Mouse (Mus musculus): ENCODE measurements around the gene Kcnmb4. TPM values are rescaled to one million over a fixed set of nuclear protein-coding genes. Genes with fewer than 3 reads are reported as not detected.

The Kcnmb4 gene
- polyA plus RNA-seq (2015; fragmentation: Illumina TruSeq; extraction: RNeasy Lipid Tissue Mini Kit (QIAGEN cat#74804); ENCODE audit: insufficient read depth, low read depth, low replicate concordance): not detected

GRCm38 (mm10) chr10:116473759-116474549 lies at the start of gene Kcnmb4:
TSS of gene Kcnmb4 (minus strand) at chr10:116473878.

Other genes with a start within 250 kb of the Kcnmb4 start
- gene Ptprb, start 198.4 kb downstream of the Kcnmb4 start, polyA plus RNA-seq (2015; fragmentation: Illumina TruSeq; extraction: RNeasy Lipid Tissue Mini Kit (QIAGEN cat#74804); ENCODE audit: insufficient read depth, low read depth, low replicate concordance): 29.8 TPM
- 11.3 TPM for gene Cnot2, start 107.6 kb upstream of the Kcnmb4 start, polyA plus RNA-seq (2015; fragmentation: Illumina TruSeq; extraction: RNeasy Lipid Tissue Mini Kit (QIAGEN cat#74804); ENCODE audit: insufficient read depth, low read depth, low replicate concordance)

All from pancreas, adult 10 weeks (tissue).